Mouse (Mus musculus) effector memory CD4-positive, alpha-beta T cell, adult 7 months (primary cell): ENCODE data around the gene Gm10477. TPM values are rescaled to one million over a fixed set of nuclear protein-coding genes. Genes with fewer than 3 reads are reported as not detected.

ENCODE experiments used
- polyA plus RNA-seq: library from polyadenylated mRNA; unstranded; fragments of 100-300 nt; shearing (Covaris generic); gene quantifications from one replicate; pipeline ENCODE4 v1.2.1, GENCODE M21; 2017

Gene Gm10477
- polyA plus RNA-seq, result not detected

GRCm38 (mm10) chrX:56524442-56524841 lies at the start of gene Gm10477:
Gm10477 (plus strand) TSS chrX:56524742.

DNA sequence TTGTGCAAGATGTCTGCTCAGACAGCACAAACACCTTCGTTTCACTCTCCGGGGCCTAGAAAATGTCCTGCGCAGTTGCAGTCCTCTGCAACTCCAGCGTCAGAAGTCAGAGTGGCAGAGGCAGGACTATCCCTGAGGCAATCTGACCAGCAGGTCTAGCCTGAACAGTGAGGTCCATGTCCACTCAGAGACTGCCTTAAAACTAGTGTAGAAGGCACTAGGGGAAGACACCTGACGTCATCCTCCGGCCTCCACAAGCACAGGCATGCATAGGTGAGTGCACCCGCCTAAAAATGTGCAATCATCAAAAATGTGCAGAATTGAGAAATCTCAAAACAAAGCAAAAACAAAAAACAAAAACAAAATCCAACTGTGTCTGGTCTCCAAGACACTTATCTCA lies 25.0 kb downstream of the Gm10477 start, which contains the start of gene Gm648:
Gene Gm648, minus strand, starts transcription at position 101 of the 400 bp plus-strand sequence.

Other genes with a start within 250 kb of the Gm10477 start
- not detected for gene Zfp449, start 178.3 kb upstream of the Gm10477 start, polyA plus RNA-seq
- 0.32 TPM for gene Smim10l2a, start 150.2 kb upstream of the Gm10477 start, polyA plus RNA-seq
- gene Gm2174, start 76.8 kb upstream of the Gm10477 start, polyA plus RNA-seq, result not detected
- 31.6 TPM for gene Ints6l, start 69.9 kb upstream of the Gm10477 start, polyA plus RNA-seq
- not detected for gene Gm648, start 24.9 kb downstream of the Gm10477 start, polyA plus RNA-seq
- gene Mmgt1, start 73.3 kb downstream of the Gm10477 start, polyA plus RNA-seq, result 7.2 TPM
- 9.9 TPM for gene Slc9a6, start 85.0 kb downstream of the Gm10477 start, polyA plus RNA-seq
- gene Fhl1, start 207.0 kb downstream of the Gm10477 start, polyA plus RNA-seq, result 0.43 TPM